Mouse (Mus musculus): Measurements from ENCODE around the gene Myrfl. TPM values are rescaled to one million over a fixed set of nuclear protein-coding genes. Genes with fewer than 3 reads are reported as not detected.

The Myrfl gene
- polyA plus RNA-seq, 1 experiment from 2014 or later = not detected

- no peak for DNase-seq (ENCODE audit: low spot score)
- WGBS = 55% methylated on average over 15 of the region's 15 CpGs
- Histone ChIP-seq H3K4me1 (ENCODE audit: insufficient read depth, low read depth, low read length) (no peaks in the 10 kb centered on the region), H3K4me2 (replicated peaks; ENCODE audit: low read depth, low read length) (no peak overlapping the region), H3K36me3 (ENCODE audit: insufficient read depth, low read length) (no peaks in the 10 kb centered on the region), H3K9ac (replicated peaks; ENCODE audit: low read depth) (no peak overlapping the region), H3K27me3 (replicated peaks; ENCODE audit: insufficient read depth, low read length) (no peaks in the 10 kb centered on the region), H3K9me3 (ENCODE audit: low read length) (no peaks in the 10 kb centered on the region), H3K27ac (ENCODE audit: low read length) (no peak overlapping the region), H3K4me3 (ENCODE audit: low read depth, low read length) (no peak overlapping the region)
- TF ChIP-seq CTCF (IDR thresholded peaks at IDR 0.05) = no peak
- TF ChIP-seq EP300 (IDR thresholded peaks at IDR 0.05) = no peak
- ATAC-seq = no peak
Observed at GRCm38 (mm10) chr10:116815311-116816060, 81.2 kb downstream of the Myrfl start.

GRCm38 (mm10) chr10:116813150-116813549, 83.6 kb downstream of the Myrfl start:
- WGBS = 85% methylated on average over 9 of the region's 9 CpGs
- DNase-seq (ENCODE audit: low spot score) (no peak), ATAC-seq (no peak)
- TF ChIP-seq EP300 (IDR thresholded peaks at IDR 0.05) (no peak), CTCF (IDR thresholded peaks at IDR 0.05) (no peak)
- no peak overlapping the region for H3K4me2 ChIP-seq (replicated peaks; ENCODE audit: low read depth, low read length)
- H3K4me1 ChIP-seq (ENCODE audit: insufficient read depth, low read depth, low read length) = no peaks in the 10 kb centered on the region
- no peak overlapping the region for H3K4me3 ChIP-seq (ENCODE audit: low read depth, low read length)
- no peak overlapping the region for H3K9ac ChIP-seq (replicated peaks; ENCODE audit: low read depth)
- H3K27ac ChIP-seq (ENCODE audit: low read length) = no peak overlapping the region
- H3K27me3 ChIP-seq (replicated peaks; ENCODE audit: insufficient read depth, low read length) = no peaks in the 10 kb centered on the region
- no peaks in the 10 kb centered on the region for H3K9me3 ChIP-seq (ENCODE audit: low read length)
- H3K36me3 ChIP-seq (ENCODE audit: insufficient read depth, low read length) = no peaks in the 10 kb centered on the region

GRCm38 (mm10) chr10:116810738-116811137, 86.0 kb downstream of the Myrfl start:
- DNase-seq (ENCODE audit: low spot score) (no peak), ATAC-seq (no peak)
- no peaks in the 10 kb centered on the region for H3K4me1 ChIP-seq (ENCODE audit: insufficient read depth, low read depth, low read length)
- H3K4me2 ChIP-seq (replicated peaks; ENCODE audit: low read depth, low read length) = no peak overlapping the region
- TF ChIP-seq CTCF (IDR thresholded peaks at IDR 0.05) (no peak), EP300 (IDR thresholded peaks at IDR 0.05) (no peak)
- H3K9me3 ChIP-seq (ENCODE audit: low read length) = no peaks in the 10 kb centered on the region
- no peak overlapping the region for H3K27ac ChIP-seq (ENCODE audit: low read length)
- 75% methylated on average over 15 of the region's 15 CpGs for WGBS
- no peaks in the 10 kb centered on the region for H3K27me3 ChIP-seq (replicated peaks; ENCODE audit: insufficient read depth, low read length)
- no peak overlapping the region for H3K4me3 ChIP-seq (ENCODE audit: low read depth, low read length)
- H3K36me3 ChIP-seq (ENCODE audit: insufficient read depth, low read length) = no peaks in the 10 kb centered on the region
- H3K9ac ChIP-seq (replicated peaks; ENCODE audit: low read depth) = no peak overlapping the region

GRCm38 (mm10) chr10:116809383-116809782, 87.3 kb downstream of the Myrfl start:
- DNase-seq (ENCODE audit: low spot score) = no peak

GRCm38 (mm10) chr10:116808556-116809353, 88.0 kb downstream of the Myrfl start:
- H3K9ac ChIP-seq (replicated peaks; ENCODE audit: low read depth) = no peak overlapping the region
- no peak overlapping the region for H3K4me3 ChIP-seq (ENCODE audit: low read depth, low read length)
- H3K36me3 ChIP-seq (ENCODE audit: insufficient read depth, low read length) = no peaks in the 10 kb centered on the region
- ATAC-seq = no peak
- no peaks in the 10 kb centered on the region for H3K27me3 ChIP-seq (replicated peaks; ENCODE audit: insufficient read depth, low read length)
- H3K4me2 ChIP-seq (replicated peaks; ENCODE audit: low read depth, low read length) = no peak overlapping the region
- TF ChIP-seq CTCF (IDR thresholded peaks at IDR 0.05) (no peak), EP300 (IDR thresholded peaks at IDR 0.05) (no peak)
- DNase-seq (ENCODE audit: low spot score) = no peak
- H3K4me1 ChIP-seq (ENCODE audit: insufficient read depth, low read depth, low read length) = no peaks in the 10 kb centered on the region
- 85% methylated on average over 10 of the region's 10 CpGs for WGBS
- H3K9me3 ChIP-seq (ENCODE audit: low read length) = no peaks in the 10 kb centered on the region
- H3K27ac ChIP-seq (ENCODE audit: low read length) = no peak overlapping the region

More at GRCm38 (mm10) chr10:116809383-116809782, 87.3 kb downstream of the Myrfl start:
- Histone ChIP-seq H3K27ac (ENCODE audit: low read length) (no peak overlapping the region), H3K4me3 (ENCODE audit: low read depth, low read length) (no peak overlapping the region), H3K9me3 (ENCODE audit: low read length) (no peaks in the 10 kb centered on the region), H3K4me2 (replicated peaks; ENCODE audit: low read depth, low read length) (no peak overlapping the region), H3K36me3 (ENCODE audit: insufficient read depth, low read length) (no peaks in the 10 kb centered on the region), H3K9ac (replicated peaks; ENCODE audit: low read depth) (no peak overlapping the region), H3K27me3 (replicated peaks; ENCODE audit: insufficient read depth, low read length) (no peaks in the 10 kb centered on the region), H3K4me1 (ENCODE audit: insufficient read depth, low read depth, low read length) (no peaks in the 10 kb centered on the region)
- TF ChIP-seq EP300 (IDR thresholded peaks at IDR 0.05) = no peak
- TF ChIP-seq CTCF (IDR thresholded peaks at IDR 0.05) = no peak
- 41% methylated on average over 9 of the region's 9 CpGs for WGBS
- no peak for ATAC-seq

GRCm38 (mm10) chr10:116802178-116802794, 94.4 kb downstream of the Myrfl start:
- WGBS = 60% methylated on average over 5 of the region's 5 CpGs
- no peaks in the 10 kb centered on the region for H3K36me3 ChIP-seq (ENCODE audit: insufficient read depth, low read length)
- TF ChIP-seq CTCF (IDR thresholded peaks at IDR 0.05) (no peak), EP300 (IDR thresholded peaks at IDR 0.05) (no peak)
- DNase-seq (ENCODE audit: low spot score) (no peak), ATAC-seq (no peak)
- H3K27ac ChIP-seq (ENCODE audit: low read length) = no peak overlapping the region
- no peaks in the 10 kb centered on the region for H3K27me3 ChIP-seq (replicated peaks; ENCODE audit: insufficient read depth, low read length)
- H3K9ac ChIP-seq (replicated peaks; ENCODE audit: low read depth) = no peak overlapping the region
- no peak overlapping the region for H3K4me2 ChIP-seq (replicated peaks; ENCODE audit: low read depth, low read length)
- H3K4me1 ChIP-seq (ENCODE audit: insufficient read depth, low read depth, low read length) = no peaks in the 10 kb centered on the region
- H3K4me3 ChIP-seq (ENCODE audit: low read depth, low read length) = no peak overlapping the region
- H3K9me3 ChIP-seq (ENCODE audit: low read length) = no peaks in the 10 kb centered on the region

Data from lung, postnatal 0 days (tissue).